ENCODE assay signal across 18 mouse cellular contexts in the genomic region with DNA sequence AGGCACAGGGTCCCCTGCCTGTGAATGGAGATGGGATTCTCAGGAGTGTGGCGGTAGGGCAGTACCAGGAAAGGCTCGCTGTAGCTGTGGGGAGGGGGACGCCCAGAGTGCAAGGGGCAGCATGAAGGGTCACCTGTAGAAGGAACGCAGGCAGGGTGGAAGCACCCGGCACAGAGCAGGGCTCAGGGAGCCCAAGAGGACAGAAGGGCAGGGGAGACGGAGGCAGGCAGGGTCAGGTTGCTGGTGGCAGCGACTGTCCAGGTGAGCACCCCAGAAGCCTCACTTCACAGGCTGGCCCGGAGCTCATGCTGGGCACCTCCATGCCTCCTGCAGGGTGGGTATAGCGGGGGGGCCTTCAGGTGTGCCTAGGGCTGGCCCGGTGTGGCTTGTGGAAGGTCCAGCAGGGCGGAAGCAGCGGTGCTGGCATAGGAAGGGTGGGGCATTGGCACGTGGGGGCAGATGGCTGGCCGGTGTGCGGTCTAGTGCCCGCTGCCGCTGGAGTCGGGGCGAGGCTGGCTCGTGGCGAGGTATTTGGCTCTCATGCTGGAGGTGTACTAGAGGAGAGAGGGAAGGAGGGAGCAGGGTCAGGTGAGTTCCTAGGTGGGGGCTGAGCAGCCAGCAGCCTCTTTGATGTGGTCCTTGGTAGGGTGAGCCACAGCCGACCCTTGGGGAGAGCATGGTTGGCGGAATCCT. TPM values are rescaled to one million over a fixed set of nuclear protein-coding genes. Genes with fewer than 3 reads are reported as not detected.
"Had no signal": no experiment of that assay in that cellular context is flagged by ENCODE, and none has a peak within 500 bp of the region (broad histone marks: within the 10 kb centered on the region; RNA-seq: fewer than 3 reads in every experiment).

No protein-coding gene starts in this region.

- H3K27ac ChIP-seq: limb, embryonic 12.5 days; liver, embryonic 13.5 days; lung, embryonic 15.5 days; macrophage; stomach, postnatal 0 days had no signal

- DNase-seq: kidney, adult 8-10 months; liver; liver, embryonic 13.5 days; liver, postnatal 0 days; lung, postnatal 14 days; right cerebral cortex, adult 18-20 months; right cerebral cortex, postnatal 25 days; thymus, postnatal 25 days had no signal

- H3K27me3 ChIP-seq: limb, embryonic 12.5 days; liver, embryonic 13.5 days; lung, embryonic 15.5 days; megakaryocyte, embryonic 14.5 days; midbrain, embryonic 12.5 days; neural tube, embryonic 15.5 days had no signal

- H3K9ac ChIP-seq: limb, embryonic 12.5 days; liver, embryonic 13.5 days; liver, postnatal 0 days; lung, embryonic 15.5 days; midbrain, embryonic 12.5 days; neural tube, embryonic 15.5 days had no signal

- H3K4me1 ChIP-seq: lung, embryonic 15.5 days had no signal

- H3K4me2 ChIP-seq: limb, embryonic 12.5 days; liver, embryonic 13.5 days; lung, embryonic 15.5 days; midbrain, embryonic 12.5 days; neural tube, embryonic 15.5 days had no signal

- ATAC-seq: liver, postnatal 0 days had no signal

- H3K4me3 ChIP-seq: limb, embryonic 12.5 days; liver, embryonic 13.5 days; lung, embryonic 15.5 days; midbrain, embryonic 12.5 days; neural tube, embryonic 15.5 days had no signal

- H3K9me3 ChIP-seq: liver, embryonic 13.5 days; lung, embryonic 15.5 days; neural tube, embryonic 15.5 days had no signal

RNA-seq across cellular contexts. Expression of a gene that starts 58.3 kb away (rescaled TPM):
- polyA plus RNA-seq: liver, postnatal 0 days; lung, embryonic 15.5 days; macrophage; midbrain, embryonic 12.5 days; midbrain, postnatal 0 days; neural tube, embryonic 11.5 days; neural tube, embryonic 15.5 days; urinary bladder, adult 2 months had no signal
